Comparison of ENCODE assay signal across 8 mouse cellular contexts in genomic region chr2:24918930-24919838, GRCm38 (mm10). TPM values are rescaled to one million over a fixed set of nuclear protein-coding genes. Genes with fewer than 3 reads are reported as not detected.
DNase-seq lines count a peak whose midpoint lies in the region; ATAC-seq and TF ChIP-seq lines count a peak whose summit lies in the region.

TSS of gene Ehmt1 (minus strand) at chr2:24919614.

- WGBS in hindbrain, embryonic 14.5 days = under 1% methylated on average over 97 of the region's 112 CpGs

- H3K4me1 ChIP-seq in hindbrain, embryonic 14.5 days (replicated peaks; ENCODE audit: control insufficient read depth, insufficient read depth, low read length) = peaks cover 15% of the 10 kb centered on the region

- no peaks in the 10 kb centered on the region for H3K36me3 ChIP-seq in hindbrain, embryonic 14.5 days (replicated peaks; ENCODE audit: control insufficient read depth, insufficient read depth)

- CTCF ChIA-PET in Patski (lab: Charles Lee) = interaction anchor here (0.9 to 2.8 kb wide), 3 partner anchors 11 to 44 kb away, joined by 3 to 9 read pairs (median 4); no protein-coding TSS in a partner anchor

- H3K9ac ChIP-seq in hindbrain, embryonic 14.5 days = peak within 1 kb of the TSS; percentile 99

- no peak for TF ChIP-seq CTCF in Patski (IDR thresholded peaks at IDR 0.05)

- H3K27me3 ChIP-seq in Patski = no peaks in the 10 kb centered on the region
- no peaks in the 10 kb centered on the region for H3K27me3 ChIP-seq in hindbrain, embryonic 14.5 days (ENCODE audit: control insufficient read depth, insufficient read depth, low read length)

- in situ Hi-C loops in Patski (cut with MboI; ENCODE audit: low pct_unique_long_range_greater_than_20kb) = no loop called here

- ATAC-seq in Patski = peak; percentile 87
- peak; percentile 97 for ATAC-seq in hindbrain, embryonic 14.5 days (ENCODE audit: low FRiP score)

- H3K4me3 ChIP-seq in hindbrain, embryonic 14.5 days (replicated peaks; ENCODE audit: low read length) = peak within 1 kb of the TSS; percentile 98

- H3K9me3 ChIP-seq in hindbrain, embryonic 14.5 days (ENCODE audit: control insufficient read depth, low read length) = no peaks in the 10 kb centered on the region

- peak within 1 kb of the TSS; percentile 76 for H3K4me2 ChIP-seq in hindbrain, embryonic 14.5 days (replicated peaks)

- POLR2A ChIA-PET in Patski (lab: Charles Lee) = interaction anchor here (1.0 to 1.5 kb wide), 5 partner anchors 9 to 55 kb away, joined by 3 to 6 read pairs (median 4); partner anchors contain the start of gene Zmynd19

- H3K27ac ChIP-seq in hindbrain, embryonic 14.5 days = peak within 1 kb of the TSS; percentile 98

- DNase-seq in Patski (ENCODE audit: low read depth, low spot score) = no peak
- DNase-seq in cerebellum, postnatal 14 days = peak; percentile 95 to 97
- peak; percentile 82 to 91 for DNase-seq in frontal cortex, postnatal 25 days (ENCODE audit: low spot score in 2 of 2)
- peak; percentile 96 for DNase-seq in hindbrain, embryonic 14.5 days (ENCODE audit: low spot score)
- DNase-seq in layer of hippocampus, postnatal 36 days = peak; percentile 94 to 95
- peak; percentile 95 for DNase-seq in lung, postnatal 36 days
- DNase-seq in retina, postnatal 1 day = peak; percentile 94
- DNase-seq in urinary bladder, adult 18-20 months (ENCODE audit: low spot score in 2 of 2) = peak; percentile 86 to 92

RNA-seq across cellular contexts. Expression of gene Ehmt1, which starts in this region (rescaled TPM):
- polyA plus RNA-seq in Patski (2021) = 43.4 TPM
- 77.7 and 81.8 TPM in 2 replicates for polyA plus RNA-seq in hindbrain, embryonic 14.5 days (2014; fragmentation: Nextera tagmentation; extraction: Ambion mirVana)
- total RNA-seq in layer of hippocampus, postnatal 36 days (2021) = 10 to 100 TPM; 64.1 to 74.6 TPM
